Mouse (Mus musculus) splenic B cell, adult 2 months (primary cell): ENCODE results near the gene Msrb1.

ENCODE experiments used
- DNase-seq: peaks from one replicate; pipeline ENCODE4 v3.0.0-alpha.2; 2011; ENCODE audit warnings: low read depth, low spot score
- H3K27me3 ChIP-seq: 2 replicates; pipeline ENCODE4 v1.6.1; 2012; ENCODE audit warnings: mild to moderate bottlenecking, low read length, moderate library complexity, mixed read lengths; ENCODE audit not compliant: control insufficient read depth, poor library complexity, insufficient read depth, severe bottlenecking
- H3K36me3 ChIP-seq: 2 replicates; pipeline ENCODE4 v1.6.1; 2012; ENCODE audit warnings: mild to moderate bottlenecking, low read length, moderate library complexity, mixed read lengths; ENCODE audit not compliant: control insufficient read depth, poor library complexity, insufficient read depth, severe bottlenecking

The Msrb1 gene

DNA sequence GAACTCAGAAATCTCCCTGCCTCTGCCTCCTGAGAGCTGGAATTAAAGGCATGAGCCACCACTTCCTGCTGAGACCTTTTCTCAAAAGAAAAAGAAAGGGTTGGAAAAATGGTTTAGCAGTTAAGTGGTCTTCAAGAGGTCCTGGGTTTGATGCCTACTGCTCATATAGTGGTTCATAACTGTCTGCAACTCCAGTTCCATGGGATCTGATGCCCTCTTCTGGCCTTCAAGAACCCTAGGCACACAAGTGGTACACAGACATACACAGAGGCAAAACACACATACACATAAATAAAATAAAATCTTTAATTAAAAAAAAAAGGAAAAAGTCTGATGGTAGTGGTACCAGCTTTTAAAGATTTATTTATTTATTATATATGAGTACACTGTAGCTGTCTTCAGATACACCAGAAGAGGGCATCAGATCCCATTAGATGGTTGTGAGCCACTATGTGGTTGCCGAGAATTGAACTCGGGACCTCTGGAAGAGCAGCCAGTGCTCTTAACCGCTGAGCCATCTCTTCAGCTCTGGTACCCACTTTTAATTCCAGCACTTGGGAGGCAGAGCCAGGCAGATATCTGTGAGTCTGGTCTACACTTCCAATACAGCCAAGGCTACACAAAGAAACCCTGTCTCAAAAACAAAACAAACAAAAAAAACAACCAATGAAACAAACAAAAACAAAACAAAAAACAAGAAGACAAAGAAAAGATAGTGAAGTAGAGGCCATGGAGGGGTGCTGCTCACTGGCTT, 10.6 kb upstream of the Msrb1 start:
- Histone ChIP-seq H3K36me3 (peaks cover 5% of the 10 kb centered on the region; the same call in 1 of the 2 replicates), H3K27me3 (no peaks in the 10 kb centered on the region)
- DNase-seq = no peak

DNA sequence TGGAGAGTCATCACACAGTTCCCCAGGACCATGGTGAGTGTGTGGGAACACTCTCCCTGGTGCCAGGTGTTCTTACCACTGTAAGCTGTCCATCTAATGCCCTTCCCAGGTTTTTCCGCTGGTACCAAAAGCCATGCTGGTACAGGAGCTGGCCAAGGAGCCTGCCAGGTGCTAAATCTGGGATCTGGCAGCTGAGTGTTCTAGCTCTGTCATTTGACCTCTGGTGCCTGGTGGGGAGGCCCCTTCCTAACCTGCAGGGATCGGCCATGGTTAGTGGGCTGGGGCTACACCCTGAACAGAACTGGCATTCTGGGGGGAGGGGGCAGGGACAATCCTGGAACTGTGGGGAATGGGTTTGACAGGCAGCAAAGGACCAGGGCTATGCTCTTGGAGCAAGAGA, 8.8 kb upstream of the Msrb1 start, which contains the start of gene Rpl3l:
TSS of gene Rpl3l (plus strand) at position 203 of the 400 bp plus-strand sequence.
- no peak for DNase-seq
- Histone ChIP-seq H3K27me3 (no peaks in the 10 kb centered on the region), H3K36me3 (no peaks in the 10 kb centered on the region)

DNA sequence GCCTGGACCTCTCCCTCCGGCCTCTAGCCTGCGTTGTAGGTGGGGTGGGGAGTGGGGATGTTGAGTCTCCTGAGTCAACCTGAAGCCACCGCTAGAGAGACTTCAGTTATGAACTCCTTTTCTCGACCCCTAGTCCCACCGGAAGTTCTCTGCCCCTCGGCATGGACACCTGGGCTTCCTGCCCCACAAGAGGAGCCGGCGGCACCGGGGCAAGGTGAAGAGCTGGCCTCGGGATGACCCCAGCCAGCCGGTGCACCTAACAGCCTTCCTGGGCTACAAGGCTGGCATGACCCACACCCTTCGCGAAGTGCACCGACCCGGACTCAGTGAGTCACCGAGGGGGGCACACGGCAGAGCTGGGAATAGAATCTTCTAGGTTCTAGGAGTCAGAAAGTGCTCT, 8.3 kb upstream of the Msrb1 start:
- H3K36me3 ChIP-seq = no peaks in the 10 kb centered on the region
- H3K27me3 ChIP-seq = no peaks in the 10 kb centered on the region
- no peak for DNase-seq

DNA sequence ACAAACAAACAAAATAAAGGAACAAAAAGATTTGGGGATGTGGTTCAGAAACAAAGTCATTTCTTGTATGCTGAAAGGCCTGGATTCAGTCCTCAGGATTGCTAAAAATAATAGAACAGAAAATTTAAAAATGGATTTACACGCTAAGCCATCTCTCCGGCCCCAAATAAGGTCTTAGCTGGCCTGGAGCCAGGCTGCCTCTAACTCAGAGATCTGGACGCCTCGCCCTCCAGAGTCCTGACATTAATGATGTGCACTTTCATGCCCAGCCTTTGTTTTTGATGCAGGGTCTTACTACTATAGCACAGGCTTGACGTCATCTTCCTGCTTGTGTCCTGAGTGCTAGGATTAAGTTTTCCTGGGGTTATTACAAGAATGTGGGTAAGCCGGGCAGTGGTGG, 7.4 kb upstream of the Msrb1 start:
- DNase-seq = no peak
- Histone ChIP-seq H3K36me3 (no peaks in the 10 kb centered on the region), H3K27me3 (no peaks in the 10 kb centered on the region)

DNA sequence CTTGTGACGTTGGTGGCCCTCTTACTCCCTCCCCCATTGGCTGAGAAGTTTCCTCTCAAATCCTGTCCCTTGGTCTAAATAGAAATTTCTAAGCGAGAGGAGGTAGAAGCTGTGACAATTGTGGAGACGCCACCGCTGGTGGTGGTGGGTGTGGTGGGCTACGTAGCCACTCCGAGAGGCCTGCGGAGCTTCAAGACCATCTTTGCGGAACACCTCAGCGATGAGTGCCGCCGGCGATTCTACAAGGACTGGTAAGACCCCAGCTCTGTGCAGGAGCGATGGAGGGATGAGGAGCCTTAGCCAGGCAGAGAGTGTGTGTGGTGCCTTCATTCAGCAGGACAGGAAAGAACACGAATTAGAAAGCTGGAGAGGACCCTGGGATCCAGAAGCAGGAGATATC, 5.7 kb upstream of the Msrb1 start:
- no peaks in the 10 kb centered on the region for H3K36me3 ChIP-seq
- no peaks in the 10 kb centered on the region for H3K27me3 ChIP-seq
- DNase-seq = no peak

DNA sequence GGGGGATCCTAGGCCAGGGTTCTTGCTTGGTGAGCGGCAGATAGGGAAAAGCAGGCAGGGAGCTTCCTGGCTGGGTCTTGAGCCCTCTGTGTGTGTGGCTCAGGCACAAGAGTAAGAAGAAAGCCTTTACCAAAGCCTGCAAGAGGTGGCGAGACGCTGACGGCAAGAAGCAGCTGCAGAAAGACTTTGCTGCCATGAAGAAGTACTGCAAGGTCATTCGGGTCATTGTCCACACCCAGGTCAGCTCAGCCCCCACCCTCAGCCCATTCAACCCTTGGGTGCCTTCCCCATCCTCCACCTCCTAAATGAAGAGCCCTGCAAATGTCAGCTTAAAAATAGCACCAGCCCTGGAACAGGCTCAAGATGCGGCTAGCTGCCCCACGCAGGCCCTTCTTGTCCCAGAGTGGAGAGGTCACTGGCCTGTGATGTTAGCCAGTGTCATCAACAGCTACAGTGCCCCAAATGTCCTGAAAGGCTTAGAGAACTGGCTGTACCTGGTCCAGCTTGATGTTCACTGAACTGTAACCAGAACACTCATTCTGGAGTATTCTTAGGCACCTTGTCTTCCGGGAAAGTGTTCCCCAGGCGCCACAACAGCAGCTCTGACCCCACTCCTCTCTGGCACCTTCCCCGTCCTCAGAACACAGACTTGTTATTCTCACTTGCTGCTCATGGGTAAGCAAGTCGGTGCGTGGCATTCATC, 4.1 kb upstream of the Msrb1 start:
- Histone ChIP-seq H3K36me3 (no peaks in the 10 kb centered on the region), H3K27me3 (no peaks in the 10 kb centered on the region)
- DNase-seq = no peak

DNA sequence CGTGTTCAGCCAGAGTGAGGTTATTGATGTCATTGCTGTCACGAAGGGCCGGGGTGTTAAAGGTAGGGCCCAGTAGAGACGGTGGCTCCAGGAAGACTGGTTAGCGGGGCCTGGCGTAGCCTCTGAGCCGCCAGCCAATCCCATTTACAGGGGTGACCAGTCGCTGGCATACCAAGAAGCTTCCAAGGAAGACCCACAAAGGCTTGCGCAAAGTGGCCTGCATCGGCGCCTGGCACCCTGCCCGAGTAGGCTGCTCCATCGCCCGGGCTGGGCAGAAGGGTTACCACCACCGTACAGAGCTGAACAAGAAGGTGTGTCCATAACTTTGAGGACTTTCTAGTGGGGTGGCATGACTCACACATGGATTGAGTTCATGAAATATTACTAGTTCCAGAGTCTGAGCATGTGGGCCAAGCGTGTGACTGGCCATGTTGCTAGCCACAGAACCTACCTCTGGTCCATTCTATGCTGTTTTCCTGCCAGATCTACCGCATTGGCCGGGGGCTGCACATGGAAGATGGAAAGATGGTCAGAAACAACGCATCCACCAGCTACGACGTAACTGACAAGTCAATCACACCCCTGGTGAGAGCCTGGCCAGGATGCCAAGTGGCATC, 2.9 kb upstream of the Msrb1 start:
- no peaks in the 10 kb centered on the region for H3K27me3 ChIP-seq

DNA sequence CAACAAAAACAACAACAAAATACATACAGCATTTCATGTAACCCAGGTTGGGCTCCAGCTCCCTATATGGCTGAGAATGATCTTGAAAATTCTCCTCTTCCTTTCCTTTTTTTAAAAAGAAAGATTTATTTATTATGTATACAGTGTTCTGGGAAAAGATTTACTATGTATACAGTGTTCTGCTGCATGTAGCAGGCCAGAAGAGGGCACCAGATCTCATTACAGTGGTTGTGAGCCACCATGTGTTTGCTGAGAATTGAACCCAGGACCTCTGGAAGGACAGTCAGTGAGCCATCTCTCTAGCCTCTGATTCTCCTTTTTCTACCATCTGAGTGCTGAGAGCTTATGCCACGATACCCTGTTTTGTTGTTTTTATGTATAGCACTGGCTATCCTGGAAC, 1.9 kb upstream of the Msrb1 start:
- DNase-seq = no peak
- H3K36me3 ChIP-seq = no peaks in the 10 kb centered on the region
- no peaks in the 10 kb centered on the region for H3K27me3 ChIP-seq

More for the DNA sequence above, 2.9 kb upstream of the Msrb1 start:
- H3K36me3 ChIP-seq = no peaks in the 10 kb centered on the region
- no peak for DNase-seq

DNA sequence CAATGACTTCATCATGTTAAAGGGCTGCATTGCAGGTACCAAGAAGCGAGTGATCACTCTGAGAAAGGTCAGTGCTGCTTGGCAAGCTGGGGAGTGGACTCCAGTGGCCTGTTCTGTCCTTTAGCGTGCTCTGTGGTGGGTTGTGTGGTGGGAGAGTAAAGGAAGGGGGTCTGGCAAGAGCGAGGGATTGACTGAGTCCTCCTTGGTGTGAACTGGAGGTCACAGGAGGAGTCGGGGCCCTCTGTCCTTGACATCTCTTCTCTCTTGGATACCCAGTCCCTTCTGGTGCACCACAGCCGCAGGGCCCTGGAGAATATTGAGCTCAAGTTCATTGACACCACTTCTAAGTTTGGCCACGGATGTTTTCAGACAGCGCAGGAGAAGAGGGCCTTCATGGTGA, 996 bp upstream of the Msrb1 start:
- no peaks in the 10 kb centered on the region for H3K27me3 ChIP-seq
- DNase-seq = no peak
- no peaks in the 10 kb centered on the region for H3K36me3 ChIP-seq

DNA sequence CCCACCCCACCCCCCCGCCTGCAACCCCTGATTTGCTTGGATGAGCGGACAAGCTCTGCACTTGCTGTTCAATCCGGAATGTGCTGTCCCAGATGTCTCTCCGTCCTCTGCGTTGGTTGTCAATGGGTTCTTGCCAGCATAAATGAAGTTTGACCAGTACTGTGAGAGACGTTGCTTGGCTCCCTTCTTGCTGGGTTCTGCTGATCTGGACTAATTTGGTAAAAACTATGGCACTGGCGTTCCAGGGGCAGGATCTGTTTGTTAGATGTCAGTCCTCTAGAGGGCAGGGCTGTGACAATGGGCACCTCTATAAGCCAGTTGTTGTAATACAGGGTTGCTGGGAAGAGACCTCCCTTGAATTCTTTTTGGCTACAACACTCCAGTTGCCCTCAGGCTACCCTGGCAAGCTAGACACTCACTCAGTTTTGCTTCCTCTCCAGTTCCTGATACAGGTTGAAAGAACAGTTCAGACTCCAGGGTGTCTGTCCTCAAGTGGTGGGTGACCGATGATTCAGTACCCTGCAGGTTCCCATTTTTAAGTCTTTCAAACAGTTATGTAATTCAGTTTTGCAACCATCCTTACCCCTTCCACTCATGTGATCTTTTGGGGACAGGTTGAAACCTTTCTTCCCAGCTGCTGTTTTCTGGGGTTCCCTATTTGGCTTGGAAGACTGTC, 831 bp downstream of the Msrb1 start:
- H3K36me3 ChIP-seq = no peaks in the 10 kb centered on the region
- DNase-seq = no peak
- no peaks in the 10 kb centered on the region for H3K27me3 ChIP-seq

DNA sequence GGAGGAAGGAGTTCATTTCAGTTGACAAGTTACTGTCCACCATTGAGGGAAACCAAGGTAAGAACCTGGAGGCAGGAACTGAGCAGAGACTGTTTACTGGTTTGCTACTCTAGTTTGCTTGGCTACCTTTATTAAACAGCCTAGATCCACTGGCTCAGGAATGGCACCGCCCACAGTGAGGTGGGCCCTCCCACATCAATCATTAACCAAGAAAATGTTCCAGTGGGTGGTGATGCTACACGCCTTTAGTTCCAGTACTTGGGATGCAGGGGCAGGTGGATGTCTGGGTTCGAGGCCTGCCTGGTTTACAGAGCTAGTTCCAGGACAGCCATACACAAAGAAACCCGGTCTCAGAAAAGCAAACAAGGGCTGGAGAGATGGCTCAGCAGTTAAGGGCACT, 1.8 kb downstream of the Msrb1 start:
- no peak for DNase-seq
- no peaks in the 10 kb centered on the region for H3K27me3 ChIP-seq

DNA sequence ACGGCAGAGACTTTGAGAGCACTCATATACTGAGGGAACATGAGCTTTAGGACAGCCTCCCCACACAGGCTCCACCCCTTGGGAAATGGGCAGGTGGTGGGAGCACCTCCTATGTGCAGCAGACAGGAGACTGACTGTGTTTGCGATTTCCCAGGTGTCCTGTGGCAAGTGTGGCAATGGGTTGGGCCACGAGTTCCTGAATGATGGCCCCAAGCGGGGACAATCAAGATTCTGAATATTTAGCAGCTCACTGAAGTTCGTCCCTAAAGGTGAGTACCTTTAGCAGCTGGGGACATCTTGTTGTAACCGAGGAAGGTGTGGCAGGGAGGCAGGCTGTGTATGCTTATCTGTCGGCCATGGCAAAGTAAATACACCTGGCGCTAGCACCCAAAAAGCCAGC, 3.5 kb downstream of the Msrb1 start:
- no peaks in the 10 kb centered on the region for H3K36me3 ChIP-seq
- no peak for DNase-seq
- no peaks in the 10 kb centered on the region for H3K27me3 ChIP-seq

More for the DNA sequence above, 1.8 kb downstream of the Msrb1 start:
- no peaks in the 10 kb centered on the region for H3K36me3 ChIP-seq

DNA sequence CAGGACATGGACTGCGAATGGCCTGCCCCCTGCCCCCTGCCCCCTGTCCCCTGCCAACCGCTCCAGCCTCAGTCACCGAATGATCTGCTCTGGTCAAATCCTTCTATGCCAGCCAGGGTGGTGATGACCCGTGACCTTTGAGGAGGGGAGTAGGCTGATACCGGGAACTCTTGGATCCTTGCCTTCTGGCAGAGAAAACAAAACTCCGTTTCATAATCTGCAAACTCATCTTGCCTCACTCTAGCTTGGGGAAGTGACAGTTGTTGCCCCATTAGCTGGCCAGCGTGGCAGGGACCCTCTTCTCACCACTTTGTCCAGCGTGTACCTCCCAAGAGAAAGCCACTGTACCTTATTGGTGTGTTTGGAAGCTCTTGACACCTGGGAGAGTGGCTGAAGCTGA, 5.9 kb downstream of the Msrb1 start:
- H3K27me3 ChIP-seq = no peaks in the 10 kb centered on the region
- DNase-seq = no peak
- no peaks in the 10 kb centered on the region for H3K36me3 ChIP-seq

DNA sequence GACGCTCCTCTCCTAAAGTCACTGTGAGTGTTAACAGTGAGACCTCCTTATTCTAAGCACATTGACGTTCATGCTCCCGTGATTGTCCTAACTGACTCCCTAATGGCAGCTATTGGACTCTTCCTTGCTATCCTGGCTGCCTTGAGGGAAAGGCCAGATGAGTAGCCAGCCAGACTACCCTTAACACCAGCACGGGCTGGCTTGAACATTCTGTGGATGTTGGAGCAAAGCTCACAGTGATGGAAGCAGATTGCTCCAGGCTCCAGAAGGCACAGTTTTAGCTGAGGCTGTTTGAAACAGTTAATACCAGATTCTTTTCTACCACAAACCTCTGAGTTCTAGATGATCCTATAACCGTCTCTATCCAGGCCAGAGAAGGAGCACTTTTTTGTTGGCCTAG, 7.5 kb downstream of the Msrb1 start:
- DNase-seq = no peak
- Histone ChIP-seq H3K27me3 (no peaks in the 10 kb centered on the region), H3K36me3 (no peaks in the 10 kb centered on the region)

DNA sequence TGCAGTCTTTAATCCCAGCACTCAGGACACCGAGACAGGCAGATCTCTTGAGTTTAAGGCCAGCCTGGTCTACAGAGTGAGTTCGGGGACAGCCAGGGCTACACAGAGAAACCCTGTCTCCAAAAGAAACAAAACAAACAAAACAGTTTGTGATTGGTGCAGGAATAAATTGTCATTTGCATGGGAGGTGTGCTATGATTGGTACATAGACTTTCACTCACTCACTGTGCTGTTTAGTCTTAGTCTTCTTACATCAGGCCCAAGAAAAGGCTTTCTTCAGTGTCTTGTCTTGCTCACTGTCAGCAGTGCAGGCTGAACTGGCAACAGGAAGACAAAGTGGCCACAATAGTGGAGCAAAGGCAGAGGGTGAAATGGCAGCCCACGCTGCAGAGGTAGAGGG, 7.9 kb downstream of the Msrb1 start:
- H3K27me3 ChIP-seq = no peaks in the 10 kb centered on the region
- DNase-seq = no peak
- H3K36me3 ChIP-seq = no peaks in the 10 kb centered on the region
